Mouse (Mus musculus): ENCODE measurements around the gene Tst. TPM values are rescaled to one million over a fixed set of nuclear protein-coding genes. Genes with fewer than 3 reads are reported as not detected.

Gene Tst
- polyA plus RNA-seq, 1 experiment from 2014 or later: 39.7 TPM

- Histone ChIP-seq H3K4me3 (ENCODE audit: low read length) (no peak overlapping the region), H3K4me1 (ENCODE audit: control insufficient read depth, insufficient read depth, low read length) (peaks cover 7% of the 10 kb centered on the region; the same call in 1 of the 2 replicates), H3K36me3 (ENCODE audit: control insufficient read depth, insufficient read depth) (no peaks in the 10 kb centered on the region), H3K27me3 (ENCODE audit: control insufficient read depth, insufficient read depth, low read length) (no peaks in the 10 kb centered on the region; the same call in 1 of the 2 replicates), H3K9ac (ENCODE audit: low read length) (no peak overlapping the region), H3K9me3 (replicated peaks; ENCODE audit: control insufficient read depth, low read length) (peaks cover under 1% of the 10 kb centered on the region; the same call in 1 of the 2 replicates), H3K27ac (ENCODE audit: low read length) (no peak overlapping the region), H3K4me2 (ENCODE audit: low read depth, low read length) (no peak overlapping the region)
- WGBS: 49% methylated on average over 7 of the region's 7 CpGs
- no peak; the same call in 1 of the 2 replicates for ATAC-seq (replicated peaks; ENCODE audit: extremely low read depth, insufficient read depth, low FRiP score)
These were observed 21.2 kb downstream of the Tst start for GRCm38 (mm10) chr15:78384220-78385116.

GRCm38 (mm10) chr15:78383450-78384219, 22.1 kb downstream of the Tst start:
- H3K4me2 ChIP-seq (ENCODE audit: low read depth, low read length): no peak overlapping the region
- no peak overlapping the region; the same call in 1 of the 2 replicates for H3K27ac ChIP-seq (ENCODE audit: low read length)
- no peaks in the 10 kb centered on the region; the same call in 1 of the 2 replicates for H3K27me3 ChIP-seq (ENCODE audit: control insufficient read depth, insufficient read depth, low read length)
- peaks cover 3% of the 10 kb centered on the region; the same call in 1 of the 2 replicates for H3K9me3 ChIP-seq (replicated peaks; ENCODE audit: control insufficient read depth, low read length)
- ATAC-seq (replicated peaks; ENCODE audit: extremely low read depth, insufficient read depth, low FRiP score): peak; percentile 41; the same call in 1 of the 2 replicates
- peaks cover 7% of the 10 kb centered on the region; the same call in 1 of the 2 replicates for H3K4me1 ChIP-seq (ENCODE audit: control insufficient read depth, insufficient read depth, low read length)
- H3K36me3 ChIP-seq (ENCODE audit: control insufficient read depth, insufficient read depth): no peaks in the 10 kb centered on the region
- H3K4me3 ChIP-seq (ENCODE audit: low read length): no peak overlapping the region
- H3K9ac ChIP-seq (ENCODE audit: low read length): no peak overlapping the region
- WGBS: 64% methylated on average over 11 of the region's 11 CpGs

- Histone ChIP-seq H3K4me1 (ENCODE audit: control insufficient read depth, insufficient read depth, low read length) (peaks cover 7% of the 10 kb centered on the region; the same call in 1 of the 2 replicates), H3K36me3 (ENCODE audit: control insufficient read depth, insufficient read depth) (no peaks in the 10 kb centered on the region), H3K9me3 (replicated peaks; ENCODE audit: control insufficient read depth, low read length) (peaks cover 3% of the 10 kb centered on the region; the same call in 1 of the 2 replicates), H3K4me3 (ENCODE audit: low read length) (no peak overlapping the region), H3K4me2 (ENCODE audit: low read depth, low read length) (no peak overlapping the region), H3K27ac (ENCODE audit: low read length) (no peak overlapping the region), H3K27me3 (ENCODE audit: control insufficient read depth, insufficient read depth, low read length) (no peaks in the 10 kb centered on the region; the same call in 1 of the 2 replicates), H3K9ac (ENCODE audit: low read length) (no peak overlapping the region)
- ATAC-seq (replicated peaks; ENCODE audit: extremely low read depth, insufficient read depth, low FRiP score): no peak
- WGBS: 86% methylated on average over 4 of the region's 4 CpGs
These were observed 23.6 kb downstream of the Tst start for GRCm38 (mm10) chr15:78382115-78382514.

GRCm38 (mm10) chr15:78380741-78381140, 25.0 kb downstream of the Tst start:
- no peak overlapping the region for H3K27ac ChIP-seq (ENCODE audit: low read length)
- peaks cover 3% of the 10 kb centered on the region; the same call in 1 of the 2 replicates for H3K9me3 ChIP-seq (replicated peaks; ENCODE audit: control insufficient read depth, low read length)
- H3K36me3 ChIP-seq (ENCODE audit: control insufficient read depth, insufficient read depth): no peaks in the 10 kb centered on the region
- H3K9ac ChIP-seq (ENCODE audit: low read length): no peak overlapping the region
- H3K4me3 ChIP-seq (ENCODE audit: low read length): no peak overlapping the region
- 66% methylated on average over 4 of the region's 4 CpGs for WGBS
- ATAC-seq (replicated peaks; ENCODE audit: extremely low read depth, insufficient read depth, low FRiP score): no peak
- H3K4me2 ChIP-seq (ENCODE audit: low read depth, low read length): no peak overlapping the region
- H3K4me1 ChIP-seq (ENCODE audit: control insufficient read depth, insufficient read depth, low read length): peaks cover 7% of the 10 kb centered on the region; the same call in 1 of the 2 replicates
- no peaks in the 10 kb centered on the region; the same call in 1 of the 2 replicates for H3K27me3 ChIP-seq (ENCODE audit: control insufficient read depth, insufficient read depth, low read length)

- Histone ChIP-seq H3K4me1 (ENCODE audit: control insufficient read depth, insufficient read depth, low read length) (peaks cover 7% of the 10 kb centered on the region; the same call in 1 of the 2 replicates), H3K36me3 (ENCODE audit: control insufficient read depth, insufficient read depth) (no peaks in the 10 kb centered on the region), H3K4me3 (ENCODE audit: low read length) (no peak overlapping the region), H3K27ac (ENCODE audit: low read length) (no peak overlapping the region), H3K9ac (ENCODE audit: low read length) (no peak overlapping the region), H3K9me3 (replicated peaks; ENCODE audit: control insufficient read depth, low read length) (peaks cover 3% of the 10 kb centered on the region; the same call in 1 of the 2 replicates), H3K27me3 (ENCODE audit: control insufficient read depth, insufficient read depth, low read length) (no peaks in the 10 kb centered on the region; the same call in 1 of the 2 replicates), H3K4me2 (ENCODE audit: low read depth, low read length) (no peak overlapping the region)
- no peak for ATAC-seq (replicated peaks; ENCODE audit: extremely low read depth, insufficient read depth, low FRiP score)
- 67% methylated on average over 2 of the region's 2 CpGs for WGBS
These were observed 25.5 kb downstream of the Tst start for GRCm38 (mm10) chr15:78380208-78380607.

GRCm38 (mm10) chr15:78378556-78378955, 27.2 kb downstream of the Tst start:
- Histone ChIP-seq H3K9me3 (replicated peaks; ENCODE audit: control insufficient read depth, low read length) (peaks cover 3% of the 10 kb centered on the region; the same call in 1 of the 2 replicates), H3K4me2 (ENCODE audit: low read depth, low read length) (no peak overlapping the region), H3K9ac (ENCODE audit: low read length) (no peak overlapping the region), H3K36me3 (ENCODE audit: control insufficient read depth, insufficient read depth) (no peaks in the 10 kb centered on the region), H3K4me3 (ENCODE audit: low read length) (no peak overlapping the region), H3K27me3 (ENCODE audit: control insufficient read depth, insufficient read depth, low read length) (no peaks in the 10 kb centered on the region; the same call in 1 of the 2 replicates), H3K4me1 (ENCODE audit: control insufficient read depth, insufficient read depth, low read length) (no peaks in the 10 kb centered on the region), H3K27ac (ENCODE audit: low read length) (no peak overlapping the region)
- ATAC-seq (replicated peaks; ENCODE audit: extremely low read depth, insufficient read depth, low FRiP score): no peak
- WGBS: 74% methylated on average over 10 of the region's 10 CpGs

- Histone ChIP-seq H3K4me1 (ENCODE audit: control insufficient read depth, insufficient read depth, low read length) (no peaks in the 10 kb centered on the region), H3K27ac (ENCODE audit: low read length) (no peak overlapping the region), H3K9me3 (replicated peaks; ENCODE audit: control insufficient read depth, low read length) (peaks cover 3% of the 10 kb centered on the region; the same call in 1 of the 2 replicates), H3K27me3 (ENCODE audit: control insufficient read depth, insufficient read depth, low read length) (no peaks in the 10 kb centered on the region; the same call in 1 of the 2 replicates), H3K4me3 (ENCODE audit: low read length) (no peak overlapping the region), H3K9ac (ENCODE audit: low read length) (no peak overlapping the region), H3K4me2 (ENCODE audit: low read depth, low read length) (no peak overlapping the region), H3K36me3 (ENCODE audit: control insufficient read depth, insufficient read depth) (no peaks in the 10 kb centered on the region)
- ATAC-seq (replicated peaks; ENCODE audit: extremely low read depth, insufficient read depth, low FRiP score): no peak
- 75% methylated on average over 10 of the region's 10 CpGs for WGBS
These were observed 27.8 kb downstream of the Tst start for GRCm38 (mm10) chr15:78377859-78378258.

- H3K9ac ChIP-seq (ENCODE audit: low read length): no peak overlapping the region
- no peak overlapping the region for H3K27ac ChIP-seq (ENCODE audit: low read length)
- H3K4me1 ChIP-seq (ENCODE audit: control insufficient read depth, insufficient read depth, low read length): no peaks in the 10 kb centered on the region
- 53% methylated on average over 3 of the region's 3 CpGs for WGBS
- H3K4me2 ChIP-seq (ENCODE audit: low read depth, low read length): no peak overlapping the region
- H3K4me3 ChIP-seq (ENCODE audit: low read length): no peak overlapping the region
- no peak for ATAC-seq (replicated peaks; ENCODE audit: extremely low read depth, insufficient read depth, low FRiP score)
- H3K9me3 ChIP-seq (replicated peaks; ENCODE audit: control insufficient read depth, low read length): peaks cover under 1% of the 10 kb centered on the region; the same call in 1 of the 2 replicates
- no peaks in the 10 kb centered on the region for H3K36me3 ChIP-seq (ENCODE audit: control insufficient read depth, insufficient read depth)
- H3K27me3 ChIP-seq (ENCODE audit: control insufficient read depth, insufficient read depth, low read length): peaks cover 2% of the 10 kb centered on the region; the same call in 1 of the 2 replicates
These were observed 31.5 kb downstream of the Tst start for GRCm38 (mm10) chr15:78374204-78374603.
